Mouse (Mus musculus): ENCODE measurements at regions not wholly inside any gene's neighbourhood (a gene's known extent, or its start where the extent isn't known, plus 50 kb on each side); places are given as distances from the start of the nearest gene placed in this dataset.
A peak's percentile ranks its signal among the peaks of the same experiment; 100 is the strongest.

DNA sequence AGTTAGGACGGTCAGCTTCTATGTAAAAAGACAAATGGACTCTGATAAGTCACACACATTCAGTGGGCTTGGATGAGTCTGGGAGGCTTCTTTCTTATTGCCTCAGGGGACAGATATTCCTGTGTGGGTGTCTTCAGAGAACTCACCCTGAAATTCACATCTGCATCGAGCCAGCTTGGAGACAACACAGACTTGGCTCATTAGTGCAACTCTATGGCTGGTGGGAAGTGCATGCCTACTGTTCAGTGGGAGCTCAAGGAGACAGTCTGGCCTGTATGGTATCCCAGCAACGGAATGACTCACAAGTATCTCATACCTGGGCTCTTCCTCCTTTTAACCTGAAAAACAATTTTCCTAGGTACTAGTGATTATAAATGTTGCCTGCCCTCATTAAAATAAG is 224.6 kb upstream of the Hs6st1 start:
- ATAC-seq (replicated peaks; ENCODE audit: insufficient number of reproducible peaks, low FRiP score, low TSS enrichment, poor library complexity, severe bottlenecking) = no peak

GRCm38 (mm10) chr1:35846224-35846936 is 221.8 kb upstream of the Hs6st1 start:
- no peak; the same call in 1 of the 2 replicates for ATAC-seq (replicated peaks; ENCODE audit: insufficient number of reproducible peaks, low FRiP score, low TSS enrichment, poor library complexity, severe bottlenecking)

- no peak for ATAC-seq (replicated peaks; ENCODE audit: insufficient number of reproducible peaks, low FRiP score, low TSS enrichment, poor library complexity, severe bottlenecking)
Measured at GRCm38 (mm10) chr1:35848160-35848954, 219.8 kb upstream of the Hs6st1 start.

DNA sequence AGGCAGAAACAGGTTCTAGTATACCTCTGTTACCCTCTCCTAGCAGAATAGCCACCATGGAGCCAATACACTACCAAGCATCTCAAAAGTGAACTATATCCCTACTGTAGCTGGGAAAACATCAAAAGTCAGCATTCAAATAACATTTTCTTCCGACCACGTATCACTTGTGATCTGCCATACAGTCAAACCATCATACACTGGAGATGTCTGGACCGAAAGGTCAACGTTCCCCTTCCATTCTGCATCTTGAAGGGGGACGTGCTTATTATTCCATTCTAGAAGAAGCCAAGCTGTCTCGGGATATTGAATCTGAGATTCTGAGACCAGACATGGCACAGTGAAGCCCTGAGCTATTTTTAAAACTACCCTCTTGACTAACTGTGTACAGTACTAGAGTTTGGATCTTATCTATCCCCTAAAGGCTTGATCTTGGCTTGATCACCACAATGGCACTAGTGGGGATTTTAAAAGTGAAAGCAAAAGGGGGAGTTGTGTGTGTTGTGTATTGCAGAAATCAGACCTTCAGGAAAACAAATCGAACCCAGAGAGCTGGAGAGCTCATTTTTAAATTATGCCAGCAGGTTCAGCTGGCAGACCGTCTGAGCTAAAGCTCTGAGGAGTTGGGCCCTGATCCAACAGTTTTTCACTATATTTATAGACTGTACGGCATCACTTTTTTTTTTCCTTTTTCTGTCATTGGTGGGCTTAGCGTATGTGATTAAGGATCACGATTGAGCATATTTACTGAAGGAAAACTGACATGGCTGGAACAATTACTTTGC is 218.6 kb upstream of the Hs6st1 start:
- ATAC-seq (replicated peaks; ENCODE audit: insufficient number of reproducible peaks, low FRiP score, low TSS enrichment, poor library complexity, severe bottlenecking) = no peak

DNA sequence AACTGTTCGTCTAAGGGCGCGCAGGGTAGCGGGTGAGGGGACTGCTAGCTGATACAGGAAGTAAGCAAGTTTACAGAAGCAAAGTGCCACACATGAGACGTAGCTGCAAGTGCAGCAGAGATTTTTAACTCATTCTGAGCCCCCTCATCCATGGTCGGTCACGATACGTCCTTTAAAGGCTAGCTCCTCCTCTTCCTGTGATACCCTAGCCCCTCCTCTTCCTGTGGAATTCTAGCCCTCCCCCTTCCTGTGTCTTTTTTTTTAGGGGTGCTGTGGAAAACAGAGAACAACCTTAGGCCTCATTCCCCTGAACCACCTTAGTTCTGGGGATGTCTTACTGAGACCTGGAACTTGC is 218.0 kb upstream of the Hs6st1 start:
- no peak for ATAC-seq (replicated peaks; ENCODE audit: insufficient number of reproducible peaks, low FRiP score, low TSS enrichment, poor library complexity, severe bottlenecking)

GRCm38 (mm10) chr1:35850566-35851085 is 217.6 kb upstream of the Hs6st1 start:
- no peak for ATAC-seq (replicated peaks; ENCODE audit: insufficient number of reproducible peaks, low FRiP score, low TSS enrichment, poor library complexity, severe bottlenecking)

- no peak for ATAC-seq (replicated peaks; ENCODE audit: insufficient number of reproducible peaks, low FRiP score, low TSS enrichment, poor library complexity, severe bottlenecking)
Measured at GRCm38 (mm10) chr1:35851681-35852409, 216.4 kb upstream of the Hs6st1 start.

DNA sequence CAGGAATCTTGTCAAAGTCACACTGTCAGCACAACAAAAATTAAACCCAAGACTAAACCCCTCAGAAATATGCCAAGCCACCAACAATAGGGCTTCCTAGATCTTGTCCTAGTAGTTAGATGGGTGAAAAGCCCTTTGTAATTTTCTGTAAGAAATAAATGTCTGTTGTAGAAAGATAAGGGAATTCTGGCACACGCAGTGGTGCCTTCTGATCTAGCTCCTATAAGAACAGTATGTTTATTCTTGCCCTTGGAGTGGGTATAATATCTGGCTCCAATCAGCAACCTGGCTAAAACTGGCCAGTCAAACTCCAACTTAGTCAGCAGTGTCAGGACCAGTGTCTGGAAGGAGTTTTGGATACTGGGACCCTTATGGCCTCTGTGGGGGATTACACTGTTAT is 215.2 kb upstream of the Hs6st1 start:
- no peak for ATAC-seq (replicated peaks; ENCODE audit: insufficient number of reproducible peaks, low FRiP score, low TSS enrichment, poor library complexity, severe bottlenecking)

GRCm38 (mm10) chr1:35855650-35856049 is 212.6 kb upstream of the Hs6st1 start:
- ATAC-seq (replicated peaks; ENCODE audit: insufficient number of reproducible peaks, low FRiP score, low TSS enrichment, poor library complexity, severe bottlenecking) = no peak

DNA sequence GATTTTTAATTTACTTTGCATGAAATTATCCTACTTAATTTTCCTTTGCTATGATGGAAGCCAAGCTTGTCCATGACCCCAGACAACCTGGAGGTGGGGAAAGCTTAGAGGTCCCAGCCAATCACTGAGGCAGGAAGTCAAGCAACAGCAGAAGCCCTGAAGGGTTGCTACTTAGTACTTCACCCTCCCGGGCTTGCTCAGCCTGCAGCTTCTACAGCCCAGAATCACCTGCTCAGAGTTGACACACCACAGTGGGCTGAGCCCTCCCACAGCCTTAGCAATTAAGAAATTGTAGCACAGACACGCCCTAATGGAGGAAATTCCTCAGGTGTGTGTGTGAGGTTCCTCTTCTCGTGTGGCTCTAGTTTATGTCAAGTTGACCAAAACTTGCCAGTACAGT is 209.9 kb upstream of the Hs6st1 start:
- no peak for ATAC-seq (replicated peaks; ENCODE audit: insufficient number of reproducible peaks, low FRiP score, low TSS enrichment, poor library complexity, severe bottlenecking)

- ATAC-seq (replicated peaks; ENCODE audit: insufficient number of reproducible peaks, low FRiP score, low TSS enrichment, poor library complexity, severe bottlenecking) = peak; percentile 87
Measured at GRCm38 (mm10) chr1:35860779-35861178, 207.4 kb upstream of the Hs6st1 start.

DNA sequence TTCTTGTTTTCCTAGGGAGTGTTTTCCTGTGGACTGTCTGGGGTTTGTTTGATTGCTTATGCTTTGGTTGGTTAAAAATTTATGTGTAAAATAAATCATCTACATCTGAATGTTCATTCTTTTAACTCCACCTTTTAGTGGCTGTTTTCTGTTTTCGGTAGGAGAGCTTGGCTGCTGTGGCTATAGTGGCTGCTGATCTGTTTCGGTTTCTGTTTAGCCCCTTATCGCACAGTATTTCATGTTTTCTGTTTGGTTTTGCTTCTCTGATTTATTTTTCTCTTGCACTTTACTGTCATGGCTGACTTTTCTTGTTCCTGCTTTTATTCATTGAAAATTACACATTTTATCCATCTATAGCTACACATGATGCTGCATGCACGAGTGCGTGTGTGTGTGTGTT is 206.0 kb upstream of the Hs6st1 start:
- ATAC-seq (replicated peaks; ENCODE audit: insufficient number of reproducible peaks, low FRiP score, low TSS enrichment, poor library complexity, severe bottlenecking) = no peak

- ATAC-seq (replicated peaks; ENCODE audit: insufficient number of reproducible peaks, low FRiP score, low TSS enrichment, poor library complexity, severe bottlenecking) = no peak
Measured at GRCm38 (mm10) chr1:35862661-35863060, 205.5 kb upstream of the Hs6st1 start.

GRCm38 (mm10) chr1:35864246-35864645 is 204.0 kb upstream of the Hs6st1 start:
- no peak for ATAC-seq (replicated peaks; ENCODE audit: insufficient number of reproducible peaks, low FRiP score, low TSS enrichment, poor library complexity, severe bottlenecking)

DNA sequence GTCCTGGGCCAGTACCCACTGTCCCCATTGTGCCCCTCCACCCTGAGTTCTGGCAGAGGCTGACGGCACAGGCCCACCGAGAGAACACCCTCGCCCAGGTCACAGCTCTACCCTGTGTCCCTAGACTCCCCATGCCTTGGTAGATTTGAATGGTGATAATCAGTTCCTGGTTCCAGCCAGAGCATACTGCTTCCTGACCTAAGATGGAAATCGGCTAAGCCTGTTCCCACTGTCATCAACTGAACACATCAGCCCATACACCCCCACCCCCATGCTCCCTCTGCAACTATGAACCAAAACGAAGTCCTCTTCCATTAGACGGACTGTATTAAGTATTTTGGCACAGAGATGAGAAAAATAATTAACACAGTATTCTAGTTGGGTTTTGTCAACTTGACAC is 202.9 kb upstream of the Hs6st1 start:
- no peak for ATAC-seq (replicated peaks; ENCODE audit: insufficient number of reproducible peaks, low FRiP score, low TSS enrichment, poor library complexity, severe bottlenecking)

- ATAC-seq (replicated peaks; ENCODE audit: insufficient number of reproducible peaks, low FRiP score, low TSS enrichment, poor library complexity, severe bottlenecking) = no peak
Measured at GRCm38 (mm10) chr1:35866643-35867042, 201.6 kb upstream of the Hs6st1 start.

DNA sequence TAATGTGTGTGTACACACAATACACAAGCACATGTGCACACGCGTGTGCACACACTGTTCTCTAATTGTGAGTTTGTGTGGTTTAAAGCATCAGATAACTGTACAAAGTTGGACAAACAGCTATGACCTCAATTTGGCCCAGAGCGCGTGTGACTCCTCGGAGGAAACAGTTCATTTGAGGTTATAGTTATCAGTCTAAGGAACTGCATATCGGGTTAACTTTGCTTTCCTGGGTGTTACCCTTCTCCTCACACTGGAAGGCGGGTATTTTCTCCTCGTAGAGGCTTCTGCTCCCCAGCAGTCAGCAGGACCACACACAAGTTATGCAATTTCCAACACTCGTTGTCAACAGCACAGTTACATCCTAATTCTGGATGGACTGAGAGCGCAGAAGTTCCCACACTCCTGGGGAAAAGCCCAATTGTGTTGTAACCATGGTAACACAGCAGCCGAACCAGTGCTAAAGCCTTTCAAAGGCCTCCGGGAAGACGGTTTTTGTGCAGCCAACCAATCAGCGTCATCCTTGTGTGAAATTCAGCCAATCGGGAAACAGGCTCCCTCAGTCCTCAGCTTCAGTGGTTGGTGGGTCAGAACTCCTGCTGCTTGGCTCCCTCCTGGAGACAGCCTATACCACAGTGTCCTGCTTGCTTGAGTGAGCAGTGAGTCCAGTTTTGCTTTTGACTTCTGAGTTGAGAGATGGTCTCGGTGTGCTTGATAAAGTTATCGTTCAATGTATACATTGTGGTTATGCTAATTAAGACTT is 198.6 kb upstream of the Hs6st1 start:
- peak; percentile 59 for ATAC-seq (replicated peaks; ENCODE audit: insufficient number of reproducible peaks, low FRiP score, low TSS enrichment, poor library complexity, severe bottlenecking)

GRCm38 (mm10) chr1:35870144-35870827 is 197.9 kb upstream of the Hs6st1 start:
- ATAC-seq (replicated peaks; ENCODE audit: insufficient number of reproducible peaks, low FRiP score, low TSS enrichment, poor library complexity, severe bottlenecking) = no peak

Measured in monocyte, adult 5-6 weeks (primary cell).